Mouse (Mus musculus) liver, embryonic 16.5 days (tissue): Measurements from ENCODE around the gene Lcn8. TPM values are rescaled to one million over a fixed set of nuclear protein-coding genes. Genes with fewer than 3 reads are reported as not detected.

Experiments
- ATAC-seq: fragments of 200-750 bp; cut with Nextera tagmentation; 2 replicates; pipeline ENCODE4 v1.8.0; 2017; ENCODE audit warnings: low read depth, mild to moderate bottlenecking, moderate number of reproducible peaks, moderate library complexity
- H3K27ac ChIP-seq: fragments of 300-500 bp; sonication (generic); 2 replicates; pipeline ENCODE4 v1.5.1; 2014; ENCODE audit warnings: mild to moderate bottlenecking, low read length
- H3K27me3 ChIP-seq: fragments of 300-500 bp; sonication (generic); 2 replicates; pipeline ENCODE4 v1.6.1; 2014; ENCODE audit warnings: low read depth, low read length, mixed read lengths; ENCODE audit not compliant: control insufficient read depth, insufficient read depth
- H3K36me3 ChIP-seq: fragments of 300-500 bp; sonication (generic); 2 replicates; pipeline ENCODE4 v1.6.1; 2014; ENCODE audit warnings: mild to moderate bottlenecking; ENCODE audit not compliant: control insufficient read depth, insufficient read depth
- H3K4me1 ChIP-seq: fragments of 300-500 bp; sonication (generic); 2 replicates; pipeline ENCODE4 v1.6.1; 2014; ENCODE audit warnings: low read depth, low read length, mixed read lengths; ENCODE audit not compliant: control insufficient read depth
- H3K4me2 ChIP-seq: fragments of 300-500 bp; sonication (generic); 2 replicates; pipeline ENCODE4 v1.6.1; 2014; ENCODE audit warnings: low read depth, low read length, mixed read lengths
- H3K4me3 ChIP-seq: fragments of 300-500 bp; sonication (generic); 2 replicates; pipeline ENCODE4 v1.5.1; 2014; ENCODE audit warnings: low read depth, mild to moderate bottlenecking, low read length
- H3K9ac ChIP-seq: fragments of 300-500 bp; sonication (generic); 2 replicates; pipeline ENCODE4 v1.6.1; 2014; ENCODE audit warnings: low read depth, low read length
- H3K9me3 ChIP-seq: fragments of 300-500 bp; sonication (generic); replicated peaks from 2 replicates; pipeline ENCODE4 v1.6.1; 2016; ENCODE audit warnings: low read length; ENCODE audit not compliant: control insufficient read depth
- WGBS: fragments of 180-500 bp; shearing (Covaris S2); extraction: QIAGEN DNeasy Blood & Tissue Kit; methylation state at CpG from one replicate; pipeline ENCODE4 v1.1.7; 2014; ENCODE audit not compliant: insufficient replicate concordance; 5-methylcytosine and 5-hydroxymethylcytosine counted together
- polyA plus RNA-seq: library from polyadenylated mRNA; unstranded; fragments of >200 nt; fragmentation: Nextera tagmentation; extraction: Ambion mirVana; gene quantifications from 2 replicates; pipeline ENCODE4 v1.2.1, GENCODE M21; 2015

Lcn8 gene
- polyA plus RNA-seq = not detected in 2 replicates

- Histone ChIP-seq H3K27ac (no peak within 1 kb of the TSS), H3K4me2 (no peak within 1 kb of the TSS), H3K4me3 (no peak within 1 kb of the TSS), H3K4me1 (no peaks in the 10 kb centered on the region), H3K36me3 (no peaks in the 10 kb centered on the region), H3K9me3 (no peaks in the 10 kb centered on the region), H3K9ac (no peak within 1 kb of the TSS), H3K27me3 (no peaks in the 10 kb centered on the region)
- ATAC-seq = no peak
- 57% methylated on average over 2 of the region's 2 CpGs for WGBS
These were observed at the start of gene Lcn8 for GRCm38 (mm10) chr2:25652902-25653301. Gene Lcn8, plus strand, starts transcription at chr2:25653120.

DNA sequence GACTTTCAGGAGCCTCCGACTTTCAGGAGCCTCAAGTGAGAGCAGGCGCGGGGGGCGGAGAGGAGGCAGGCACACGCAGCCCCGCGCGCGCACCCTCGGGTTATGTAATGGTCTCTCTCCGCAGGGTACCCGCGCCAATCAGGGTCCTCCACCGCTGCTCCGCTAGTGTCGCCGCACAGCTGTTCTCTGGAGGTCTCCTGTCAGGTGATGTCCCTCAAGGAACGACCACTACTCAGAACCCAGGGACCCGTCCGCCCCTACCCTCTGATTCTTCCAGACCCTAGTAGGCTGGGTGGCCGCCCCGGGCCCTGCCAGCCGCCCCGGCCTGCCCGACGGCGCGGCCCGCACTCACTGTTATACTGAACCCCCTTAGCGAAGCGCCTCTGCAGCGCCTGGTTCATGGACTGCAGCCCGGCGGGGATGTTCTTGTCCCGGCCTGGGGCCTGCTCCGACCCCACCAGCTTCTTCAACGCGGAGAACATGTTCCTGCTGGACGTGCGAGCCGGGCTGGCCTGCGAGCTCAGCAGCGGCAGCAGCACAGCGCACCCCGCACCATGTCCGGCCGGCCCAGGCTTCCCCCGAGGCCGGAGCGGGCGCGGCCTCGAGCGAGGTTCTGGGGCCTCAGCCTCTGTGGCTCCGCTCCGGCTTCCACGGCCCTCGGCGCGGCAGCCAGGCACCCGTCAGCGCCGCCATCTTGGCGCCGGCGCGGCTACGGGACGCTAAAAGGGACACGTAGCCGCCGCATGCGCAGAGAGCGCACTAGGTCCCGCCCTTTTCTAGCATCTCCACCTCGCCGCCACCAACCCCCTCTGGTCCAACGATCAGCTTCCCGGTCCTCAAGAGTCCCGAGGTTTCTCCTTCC, 44.9 kb upstream of the Lcn8 start, which contains the start of gene Rabl6:
Gene Rabl6 (minus strand): TSS at position 761 of the 862 bp plus-strand sequence.
- peak within 1 kb of the TSS; percentile 85 for H3K4me3 ChIP-seq
- ATAC-seq = peak; percentile 88
- H3K9me3 ChIP-seq = no peaks in the 10 kb centered on the region
- no peaks in the 10 kb centered on the region for H3K27me3 ChIP-seq
- peak within 1 kb of the TSS; percentile 78 for H3K4me2 ChIP-seq
- WGBS = under 1% methylated on average over 75 of the region's 80 CpGs
- no peaks in the 10 kb centered on the region for H3K36me3 ChIP-seq
- peak within 1 kb of the TSS; percentile 82 for H3K27ac ChIP-seq
- peaks cover 21% of the 10 kb centered on the region for H3K4me1 ChIP-seq
- peak within 1 kb of the TSS; percentile 90 for H3K9ac ChIP-seq

DNA sequence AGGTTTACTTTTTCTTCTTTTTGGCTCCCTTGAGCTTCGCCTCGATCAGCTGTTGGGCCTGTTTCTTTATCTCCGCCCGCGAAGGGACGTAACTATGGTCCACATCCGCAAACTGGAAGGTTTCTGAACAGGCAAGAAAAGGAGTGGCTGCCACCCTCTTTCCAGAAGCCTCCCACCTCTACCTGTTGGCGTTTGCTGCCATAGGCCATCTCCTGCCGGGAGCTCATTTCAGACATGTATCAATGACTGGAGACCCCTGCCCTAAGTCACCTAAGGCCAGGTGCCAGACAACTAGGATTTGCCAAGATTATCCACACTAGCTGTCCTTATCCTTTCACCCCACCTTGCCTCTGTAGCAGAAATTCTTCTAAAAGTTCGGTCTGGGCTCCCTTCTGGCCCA, 44.2 kb upstream of the Lcn8 start:
- Histone ChIP-seq H3K27ac (0 out of 2 replicates have a peak overlapping the region, but pooled peaks have one; percentile 30), H3K9me3 (no peaks in the 10 kb centered on the region), H3K4me2 (peak overlapping the region; percentile 78), H3K9ac (peak overlapping the region; percentile 90), H3K4me1 (peaks cover 21% of the 10 kb centered on the region), H3K4me3 (peak overlapping the region; percentile 85), H3K36me3 (no peaks in the 10 kb centered on the region), H3K27me3 (no peaks in the 10 kb centered on the region)
- ATAC-seq = 0 out of 2 replicates have a peak, but pooled peaks have one; percentile 1
- WGBS = 51% methylated on average over 10 of the region's 10 CpGs

- no peak for ATAC-seq
- 19% methylated on average over 22 of the region's 22 CpGs for WGBS
- H3K9ac ChIP-seq = no peak overlapping the region
These were observed 36.5 kb upstream of the Lcn8 start for GRCm38 (mm10) chr2:25616398-25616797.

GRCm38 (mm10) chr2:25617578-25617977, 35.3 kb upstream of the Lcn8 start, which contains the start of gene Ccdc183:
Gene Ccdc183, minus strand, starts transcription at chr2:25617678.
- H3K36me3 ChIP-seq = no peaks in the 10 kb centered on the region
- no peak within 1 kb of the TSS for H3K4me3 ChIP-seq
- peaks cover 22% of the 10 kb centered on the region for H3K27me3 ChIP-seq
- no peak for ATAC-seq
- peaks cover 3% of the 10 kb centered on the region; the same call in 1 of the 2 replicates for H3K4me1 ChIP-seq
- no peak within 1 kb of the TSS for H3K27ac ChIP-seq
- H3K9ac ChIP-seq = no peak within 1 kb of the TSS
- WGBS = 57% methylated on average over 3 of the region's 3 CpGs
- no peaks in the 10 kb centered on the region for H3K9me3 ChIP-seq
- H3K4me2 ChIP-seq = no peak within 1 kb of the TSS

More at GRCm38 (mm10) chr2:25616398-25616797, 36.5 kb upstream of the Lcn8 start:
- H3K4me3 ChIP-seq = no peak overlapping the region
- H3K27me3 ChIP-seq = peaks cover 22% of the 10 kb centered on the region
- no peak overlapping the region for H3K4me2 ChIP-seq
- H3K27ac ChIP-seq = no peak overlapping the region
- no peaks in the 10 kb centered on the region; the same call in 1 of the 2 replicates for H3K4me1 ChIP-seq
- H3K9me3 ChIP-seq = no peaks in the 10 kb centered on the region
- no peaks in the 10 kb centered on the region for H3K36me3 ChIP-seq

DNA sequence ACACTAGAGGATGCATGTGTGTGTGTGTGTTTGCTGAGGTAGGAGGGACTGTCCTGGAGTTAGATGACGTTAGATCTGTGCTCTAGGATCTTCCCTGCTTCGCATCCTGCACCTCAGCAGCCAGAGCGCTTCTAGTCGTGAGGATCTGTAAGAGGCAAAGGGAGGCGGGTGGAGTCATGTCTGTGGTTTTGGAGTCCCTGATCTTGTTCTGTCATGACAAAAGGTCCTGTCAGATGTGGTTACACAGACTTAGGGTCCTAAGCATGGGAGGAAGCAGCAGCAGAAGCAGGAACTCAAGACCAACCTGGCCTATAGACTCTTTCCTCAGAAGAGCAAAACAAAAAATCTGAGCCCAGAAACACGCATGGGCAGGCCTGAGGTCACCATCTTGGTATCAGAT, 32.5 kb upstream of the Lcn8 start:
- WGBS = 22% methylated on average over 6 of the region's 6 CpGs
- Histone ChIP-seq H3K9me3 (no peaks in the 10 kb centered on the region), H3K27me3 (peaks cover 17% of the 10 kb centered on the region), H3K4me2 (no peak overlapping the region), H3K4me1 (peaks cover 3% of the 10 kb centered on the region; the same call in 1 of the 2 replicates), H3K36me3 (no peaks in the 10 kb centered on the region), H3K27ac (no peak overlapping the region), H3K9ac (no peak overlapping the region), H3K4me3 (no peak overlapping the region)
- no peak for ATAC-seq

GRCm38 (mm10) chr2:25620852-25621228, 32.1 kb upstream of the Lcn8 start:
- Histone ChIP-seq H3K9me3 (no peaks in the 10 kb centered on the region), H3K4me3 (no peak overlapping the region), H3K4me1 (peaks cover 3% of the 10 kb centered on the region; the same call in 1 of the 2 replicates), H3K27me3 (peaks cover 12% of the 10 kb centered on the region), H3K36me3 (no peaks in the 10 kb centered on the region), H3K4me2 (0 out of 2 replicates have a peak overlapping the region, but pooled peaks have one; percentile 71), H3K9ac (no peak overlapping the region), H3K27ac (no peak overlapping the region)
- WGBS = 56% methylated on average over 4 of the region's 4 CpGs
- no peak for ATAC-seq

DNA sequence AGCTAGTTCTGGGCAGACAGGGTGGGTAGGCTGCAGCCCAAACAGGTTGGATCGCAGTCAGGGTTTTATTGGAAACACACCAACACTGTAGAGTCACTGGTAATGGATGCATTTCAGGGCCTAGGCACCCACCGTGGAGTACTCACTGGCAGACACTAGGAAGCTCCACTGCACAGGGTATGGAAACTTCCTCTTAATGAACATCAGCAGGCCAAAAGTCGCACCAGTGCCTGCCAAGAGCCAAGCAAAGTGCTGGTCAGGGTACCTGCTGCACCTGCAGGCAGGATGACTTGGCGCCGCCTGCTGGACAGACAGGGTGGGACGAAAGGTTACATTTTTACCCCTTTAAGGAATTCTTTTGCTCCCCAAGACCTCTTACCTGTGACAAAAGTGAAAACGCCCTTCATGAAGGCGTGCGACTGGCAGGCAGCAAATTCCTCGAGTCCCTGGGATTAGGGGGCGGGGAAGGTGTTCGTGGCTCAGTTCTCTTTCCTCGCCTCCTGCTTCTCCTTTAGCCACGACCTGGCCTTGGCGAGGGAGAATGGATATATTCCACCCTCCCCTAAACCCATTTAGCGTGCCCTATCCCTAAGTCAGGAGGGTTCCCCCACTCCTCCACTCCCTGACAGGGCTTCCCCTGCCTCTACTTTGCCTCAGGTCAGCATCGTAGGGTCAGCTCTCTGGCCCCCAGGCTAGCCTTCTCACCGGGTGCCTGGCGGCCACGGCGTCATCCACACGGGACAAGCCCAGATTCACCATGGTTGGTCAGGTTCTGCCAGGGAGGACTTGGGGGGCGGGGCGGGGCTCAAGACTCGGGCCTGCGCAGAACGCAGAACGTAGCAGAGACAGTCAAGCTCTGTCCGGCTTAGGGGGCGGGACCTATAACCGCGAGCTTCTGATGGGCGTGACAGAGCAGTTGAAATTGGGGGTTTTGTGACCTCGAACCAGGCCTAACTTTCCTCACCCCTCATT, 31.4 kb upstream of the Lcn8 start, which contains the start of gene Tmem141:
Gene Tmem141 (minus strand): TSS at position 777 of the 972 bp plus-strand sequence.
- peak; percentile 87 for ATAC-seq
- Histone ChIP-seq H3K4me2 (peak within 1 kb of the TSS; percentile 71), H3K27me3 (peaks cover 6% of the 10 kb centered on the region), H3K9ac (peak within 1 kb of the TSS; percentile 45; the same call in 1 of the 2 replicates), H3K4me3 (peak within 1 kb of the TSS; percentile 57), H3K27ac (0 out of 2 replicates have a peak within 1 kb of the TSS, but pooled peaks have one; percentile 22), H3K4me1 (peaks cover 3% of the 10 kb centered on the region; the same call in 1 of the 2 replicates), H3K9me3 (no peaks in the 10 kb centered on the region), H3K36me3 (no peaks in the 10 kb centered on the region)
- WGBS = 7% methylated on average over 34 of the region's 34 CpGs
